Comparison of ENCODE assay signal across 8 mouse cellular contexts in genomic region chr19:47820832-47821493, GRCm38 (mm10). TPM values are rescaled to one million over a fixed set of nuclear protein-coding genes. Genes with fewer than 3 reads are reported as not detected.
A peak's percentile ranks its signal among the peaks of the same experiment; 100 is the strongest.
DNase-seq lines count a peak whose midpoint lies in the region; ATAC-seq lines count a peak whose summit lies in the region.

No protein-coding gene starts in this region.

- no peak overlapping the region for H3K4me3 ChIP-seq in heart, embryonic 12.5 days
- no peak overlapping the region for H3K4me3 ChIP-seq in intestine, embryonic 16.5 days (ENCODE audit: low read length)
- no peak overlapping the region for H3K4me3 ChIP-seq in midbrain, embryonic 16.5 days (ENCODE audit: low read depth, low read length)

- peak; percentile 89 for DNase-seq in heart, adult 11 months
- peak; percentile 48 for DNase-seq in cerebellum, adult 11-12 months
- peak; percentile 80 for DNase-seq in forelimb bud, embryonic 11.5 days (ENCODE audit: low read depth, low spot score)
- DNase-seq in left cerebral cortex, postnatal 36 days (ENCODE audit: low spot score in 2 of 2), result peak; percentile 50 to 61
- peak; percentile 25 to 63 for DNase-seq in spleen, adult 18-20 months

- WGBS in heart, embryonic 12.5 days, result 19% methylated on average over 8 of the region's 9 CpGs
- 19% methylated on average over 8 of the region's 9 CpGs for WGBS in intestine, embryonic 16.5 days
- WGBS in midbrain, embryonic 16.5 days, result 22% methylated on average over 8 of the region's 9 CpGs

- no peak overlapping the region for H3K9ac ChIP-seq in heart, embryonic 12.5 days
- no peak overlapping the region for H3K9ac ChIP-seq in intestine, embryonic 16.5 days (ENCODE audit: low read depth, low read length)
- no peak overlapping the region for H3K9ac ChIP-seq in midbrain, embryonic 16.5 days (ENCODE audit: low read depth, low read length)

- intact Hi-C loops in left cerebral cortex, postnatal 36 days (cut with DNase I), result loop anchor here (2.0 to 5.0 kb wide), 3 partner anchors 162 to 464 kb away; no protein-coding TSS in a partner anchor

- peaks cover 16% of the 10 kb centered on the region for H3K27me3 ChIP-seq in heart, embryonic 12.5 days (replicated peaks)
- no peaks in the 10 kb centered on the region for H3K27me3 ChIP-seq in intestine, embryonic 16.5 days (replicated peaks; ENCODE audit: control insufficient read depth, insufficient read depth, low read length)
- no peaks in the 10 kb centered on the region for H3K27me3 ChIP-seq in midbrain, embryonic 16.5 days (ENCODE audit: control insufficient read depth, insufficient read depth, low read depth, low read length)

- H3K36me3 ChIP-seq in heart, embryonic 12.5 days, result no peaks in the 10 kb centered on the region
- no peaks in the 10 kb centered on the region for H3K36me3 ChIP-seq in intestine, embryonic 16.5 days (ENCODE audit: control insufficient read depth, insufficient read depth, low read length)
- H3K36me3 ChIP-seq in midbrain, embryonic 16.5 days (ENCODE audit: control insufficient read depth, insufficient read depth, low read length), result no peaks in the 10 kb centered on the region

- no peak for ATAC-seq in heart, embryonic 12.5 days (ENCODE audit: insufficient number of reproducible peaks, low FRiP score)
- ATAC-seq in intestine, embryonic 16.5 days, result peak; percentile 53
- ATAC-seq in midbrain, embryonic 16.5 days, result peak; percentile 36; the same call in 1 of the 2 replicates

- no peak overlapping the region for H3K27ac ChIP-seq in heart, embryonic 12.5 days (ENCODE audit: poor library complexity, severe bottlenecking)
- no peak overlapping the region for H3K27ac ChIP-seq in intestine, embryonic 16.5 days (ENCODE audit: low read length)
- no peak overlapping the region for H3K27ac ChIP-seq in midbrain, embryonic 16.5 days (ENCODE audit: low read length)

- H3K4me2 ChIP-seq in heart, embryonic 12.5 days, result no peak overlapping the region; the same call in 1 of the 2 replicates
- H3K4me2 ChIP-seq in intestine, embryonic 16.5 days (ENCODE audit: low read depth, low read length), result no peak overlapping the region
- no peak overlapping the region for H3K4me2 ChIP-seq in midbrain, embryonic 16.5 days (ENCODE audit: low read length)

- H3K9me3 ChIP-seq in heart, embryonic 12.5 days (replicated peaks), result no peaks in the 10 kb centered on the region
- no peaks in the 10 kb centered on the region for H3K9me3 ChIP-seq in intestine, embryonic 16.5 days (ENCODE audit: control insufficient read depth, low read length)
- no peaks in the 10 kb centered on the region for H3K9me3 ChIP-seq in midbrain, embryonic 16.5 days (replicated peaks; ENCODE audit: control insufficient read depth, low read length, poor library complexity, severe bottlenecking)

- no peaks in the 10 kb centered on the region for H3K4me1 ChIP-seq in heart, embryonic 12.5 days (replicated peaks)
- H3K4me1 ChIP-seq in intestine, embryonic 16.5 days (ENCODE audit: control insufficient read depth, insufficient read depth, low read length), result peaks cover 7% of the 10 kb centered on the region; the same call in 1 of the 2 replicates
- peaks cover 3% of the 10 kb centered on the region for H3K4me1 ChIP-seq in midbrain, embryonic 16.5 days (ENCODE audit: control insufficient read depth, insufficient read depth, low read length)

RNA-seq across cellular contexts. Expression of gene Gsto1, which starts 33.8 kb away (rescaled TPM):
- polyA plus RNA-seq in heart, embryonic 12.5 days (2016; fragmentation: Nextera tagmentation; extraction: Ambion mirVana), result 81.4 and 84.0 TPM in 2 replicates
- polyA plus RNA-seq in intestine, embryonic 16.5 days (2015; fragmentation: Nextera tagmentation; extraction: Ambion mirVana), result 588 and 626 TPM in 2 replicates
- 10 to 100 TPM; 46.6 to 50.3 TPM for total RNA-seq in left cerebral cortex, postnatal 36 days (2021)
- polyA plus RNA-seq in midbrain, embryonic 16.5 days (2015; fragmentation: Nextera tagmentation; extraction: Ambion mirVana), result 150 and 155 TPM in 2 replicates

RNA-seq across cellular contexts. Expression of gene Gsto2, which starts 44.4 kb away (rescaled TPM):
- 0.76 and 1.3 TPM in 2 replicates for polyA plus RNA-seq in heart, embryonic 12.5 days (2016; fragmentation: Nextera tagmentation; extraction: Ambion mirVana)
- polyA plus RNA-seq in intestine, embryonic 16.5 days (2015; fragmentation: Nextera tagmentation; extraction: Ambion mirVana), result 0.68 and 1.2 TPM in 2 replicates
- total RNA-seq in left cerebral cortex, postnatal 36 days (2021), result 1 to 10 TPM; 2.2 to 2.7 TPM
- polyA plus RNA-seq in midbrain, embryonic 16.5 days (2015; fragmentation: Nextera tagmentation; extraction: Ambion mirVana), result 1.0 and 1.1 TPM in 2 replicates
